Mouse (Mus musculus) myocyte (in vitro differentiated cells): Measurements from ENCODE around the gene Gm3594. TPM values are rescaled to one million over a fixed set of nuclear protein-coding genes. Genes with fewer than 3 reads are reported as not detected.
"Not testable (repeated sequence)": the region's sequence is repeated elsewhere in the genome, so short reads cannot be mapped to it uniquely, and the experiment has no call there.

Experiments
- H3K27me3 ChIP-seq: one replicate; pipeline ENCODE4 v1.6.1; 2011; ENCODE audit not compliant: control insufficient read depth, insufficient read depth, insufficient read length
- H3K36me3 ChIP-seq: one replicate; pipeline ENCODE4 v1.6.1; 2011; ENCODE audit not compliant: control insufficient read depth, insufficient read depth
- H3K4me2 ChIP-seq: one replicate; pipeline ENCODE4 v1.6.1; 2011; ENCODE audit warnings: low read depth, control low read depth
- H3K4me3 ChIP-seq: one replicate; pipeline ENCODE4 v1.5.1; 2011; ENCODE audit warnings: mild to moderate bottlenecking, control low read depth, moderate library complexity
- H3K79me2 ChIP-seq: one replicate; pipeline ENCODE4 v1.6.1; 2011; ENCODE audit not compliant: control insufficient read depth, insufficient read depth
- H3ac ChIP-seq: one replicate; pipeline ENCODE4 v1.6.1; 2011; ENCODE audit not compliant: control insufficient read depth, insufficient read length
- polyA plus RNA-seq: library from polyadenylated mRNA; unstranded; fragments of >200 nt; fragmentation: generic; extraction: Trizol; gene quantifications from one replicate; pipeline ENCODE4 v1.2.1, GENCODE M21; 2012; ENCODE audit warnings: missing spikeins

Gene Gm3594
- polyA plus RNA-seq = not detected

- H3K27me3 ChIP-seq, H3K4me3 ChIP-seq, H3K36me3 ChIP-seq, H3K79me2 ChIP-seq, H3ac ChIP-seq, H3K4me2 ChIP-seq: not testable (repeated sequence)
Measured at GRCm38 (mm10) chr14:6444511-6444910, at the start of gene Gm3594. TSS of gene Gm3594 (minus strand) at chr14:6444611.

- not testable (repeated sequence) for H3K79me2 ChIP-seq, H3K4me3 ChIP-seq, H3K36me3 ChIP-seq, H3K4me2 ChIP-seq, H3K27me3 ChIP-seq, H3ac ChIP-seq
Measured at GRCm38 (mm10) chr14:6486331-6486730, 41.9 kb upstream of the Gm3594 start.

- not testable (repeated sequence) for H3K4me2 ChIP-seq, H3K36me3 ChIP-seq, H3K79me2 ChIP-seq, H3K27me3 ChIP-seq, H3ac ChIP-seq, H3K4me3 ChIP-seq
Measured at GRCm38 (mm10) chr14:6485541-6485940, 41.1 kb upstream of the Gm3594 start.

GRCm38 (mm10) chr14:6482126-6482525, 37.7 kb upstream of the Gm3594 start:
- not testable (repeated sequence) for H3K27me3 ChIP-seq, H3K4me2 ChIP-seq, H3K79me2 ChIP-seq, H3K36me3 ChIP-seq, H3ac ChIP-seq, H3K4me3 ChIP-seq

DNA sequence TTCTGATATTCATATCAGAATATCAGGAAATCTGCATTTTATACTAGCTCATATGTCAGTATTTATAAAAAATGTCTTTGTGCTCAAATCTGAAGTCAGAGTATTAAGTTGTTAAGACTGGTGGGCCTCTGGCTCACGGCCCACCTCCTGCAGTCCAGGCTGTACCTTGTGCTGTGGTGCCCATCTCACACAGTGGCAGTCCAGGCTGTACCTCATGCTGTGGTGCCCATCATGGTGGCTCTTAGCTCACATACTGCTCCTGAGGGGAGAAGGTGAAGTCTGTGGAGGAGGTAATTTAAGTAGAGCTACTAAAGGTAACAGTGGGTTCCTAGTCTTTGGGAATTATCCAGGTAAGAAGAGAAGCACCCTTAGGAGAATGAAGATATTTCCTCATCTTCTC, 27.4 kb upstream of the Gm3594 start:
- not testable (repeated sequence) for H3K27me3 ChIP-seq, H3K36me3 ChIP-seq, H3K4me3 ChIP-seq, H3K4me2 ChIP-seq, H3K79me2 ChIP-seq, H3ac ChIP-seq

DNA sequence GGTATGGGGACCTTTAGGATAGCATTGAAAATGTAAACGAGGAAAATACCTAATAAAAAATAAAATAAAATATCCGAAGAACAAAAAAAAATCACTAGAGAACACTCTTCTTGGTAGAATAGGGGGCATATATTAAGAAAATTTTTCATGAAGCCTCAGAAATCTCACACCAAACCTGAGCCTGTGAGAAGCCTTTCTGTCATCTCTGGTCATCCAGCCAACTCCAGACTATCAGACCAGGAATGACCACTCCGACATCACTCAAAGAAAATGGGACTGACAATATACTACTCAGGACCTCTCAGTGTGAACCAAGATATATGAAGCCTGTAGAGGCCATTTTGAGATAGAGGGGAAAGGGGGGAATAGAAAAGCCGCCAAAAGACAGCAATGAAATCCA, 3.6 kb downstream of the Gm3594 start:
- not testable (repeated sequence) for H3K4me2 ChIP-seq, H3K4me3 ChIP-seq, H3ac ChIP-seq, H3K27me3 ChIP-seq, H3K36me3 ChIP-seq, H3K79me2 ChIP-seq

DNA sequence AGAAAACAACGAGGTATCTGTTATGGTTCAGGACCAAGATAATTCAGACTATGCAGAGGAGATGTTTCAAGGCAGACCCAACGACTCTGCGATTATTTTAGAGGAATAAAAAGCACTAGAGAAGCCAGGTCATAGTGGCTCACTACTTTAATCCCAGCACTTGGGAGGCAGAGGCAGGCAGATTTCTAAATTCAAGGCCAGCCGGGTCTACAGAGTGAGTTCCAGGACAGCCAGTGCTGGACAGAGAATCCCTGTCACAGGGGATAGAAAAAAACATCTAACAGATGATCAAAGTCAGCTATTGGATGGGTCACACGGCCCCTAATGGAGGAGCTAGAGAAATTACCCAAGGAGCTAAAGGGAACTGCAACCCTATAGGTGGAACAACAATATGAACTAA, 4.2 kb downstream of the Gm3594 start:
- H3K36me3 ChIP-seq, H3K79me2 ChIP-seq, H3ac ChIP-seq, H3K4me2 ChIP-seq, H3K27me3 ChIP-seq, H3K4me3 ChIP-seq: not testable (repeated sequence)

DNA sequence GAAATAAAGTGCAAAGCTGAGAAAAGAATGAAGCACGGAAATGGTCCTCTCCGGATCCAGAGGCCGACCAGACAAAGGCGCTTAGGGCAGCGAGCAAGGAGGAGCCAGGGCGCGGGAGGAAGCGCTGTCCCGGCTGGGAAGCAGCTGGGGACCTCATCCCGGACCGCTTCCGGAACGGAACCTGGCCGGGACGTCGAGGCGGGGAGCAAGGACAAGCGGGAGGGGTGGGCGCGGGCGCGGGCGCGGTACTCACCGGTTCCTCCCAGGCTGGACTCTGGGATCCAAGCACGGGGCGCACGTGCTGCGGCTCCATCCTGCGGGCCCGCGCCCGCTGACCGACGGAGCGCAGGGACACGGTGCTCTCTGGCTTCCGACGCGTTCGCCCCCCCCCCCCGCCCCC, 17.6 kb downstream of the Gm3594 start:
- H3K4me2 ChIP-seq, H3K4me3 ChIP-seq, H3K36me3 ChIP-seq, H3K27me3 ChIP-seq, H3ac ChIP-seq, H3K79me2 ChIP-seq: not testable (repeated sequence)

- not testable (repeated sequence) for H3K79me2 ChIP-seq, H3K4me3 ChIP-seq, H3K27me3 ChIP-seq, H3K36me3 ChIP-seq, H3ac ChIP-seq, H3K4me2 ChIP-seq
Measured at GRCm38 (mm10) chr14:6426353-6426752, 18.1 kb downstream of the Gm3594 start.

- not testable (repeated sequence) for H3K27me3 ChIP-seq, H3K36me3 ChIP-seq, H3ac ChIP-seq, H3K79me2 ChIP-seq, H3K4me3 ChIP-seq, H3K4me2 ChIP-seq
Measured at GRCm38 (mm10) chr14:6412382-6412781, 32.0 kb downstream of the Gm3594 start, which contains the start of gene Gm3591. TSS of gene Gm3591 (minus strand) at chr14:6412482.

DNA sequence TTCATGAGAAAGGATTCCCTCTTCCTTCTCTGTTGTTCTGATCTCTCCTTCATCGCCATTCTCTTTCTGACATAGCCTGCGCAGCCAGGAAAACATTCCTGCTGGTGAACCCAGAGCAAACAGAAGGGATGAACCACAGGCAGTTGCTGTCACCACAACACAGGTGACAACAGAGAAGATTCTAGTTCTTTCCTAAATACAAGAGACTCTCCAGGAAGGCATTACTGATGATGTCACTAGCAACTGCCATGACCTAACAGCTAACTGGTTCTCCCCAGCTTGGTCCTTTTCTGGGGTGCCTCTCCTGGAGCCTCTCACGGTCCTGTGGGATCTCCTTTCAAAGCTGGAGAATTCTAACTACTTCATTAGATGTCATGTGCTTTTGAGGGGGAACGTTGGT, 54.2 kb downstream of the Gm3594 start, which contains the start of gene Gm16440:
Gm16440 (minus strand) TSS at position 101 of the 400 bp plus-strand sequence.
- H3ac ChIP-seq, H3K4me2 ChIP-seq, H3K36me3 ChIP-seq, H3K4me3 ChIP-seq, H3K79me2 ChIP-seq, H3K27me3 ChIP-seq: not testable (repeated sequence)
